Mouse (Mus musculus) c-Kit-positive CD71-positive TER-119-negative erythroid progenitor cells, embryonic 14.5 days (primary cell): Measurements from ENCODE around the gene Hyou1.
"Not testable (repeated sequence)": the region's sequence is repeated elsewhere in the genome, so short reads cannot be mapped to it uniquely, and the experiment has no call there.

Experiments used
- DNase-seq: peaks from one replicate; pipeline ENCODE4 v3.0.0-alpha.2; 2013; ENCODE audit warnings: low read depth

Gene Hyou1

DNA sequence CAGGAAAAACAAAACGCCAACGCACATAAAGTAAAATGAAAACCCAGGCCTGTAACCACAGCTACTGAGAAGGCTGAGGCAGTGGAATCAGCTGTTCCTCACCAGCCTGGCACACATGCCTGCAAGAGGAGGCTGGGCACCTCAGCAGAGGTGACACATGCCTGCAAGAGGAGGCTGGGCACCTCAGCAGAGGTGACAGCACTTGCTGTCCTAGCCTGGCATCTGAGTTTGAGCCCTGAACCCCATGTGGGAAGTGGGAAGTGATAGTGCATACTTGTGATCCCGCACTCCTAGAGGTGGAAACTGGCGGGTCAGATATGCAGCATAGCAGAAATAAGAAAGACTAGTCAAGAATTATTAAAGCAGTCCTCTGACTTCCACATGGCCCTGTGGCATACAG, 27.9 kb upstream of the Hyou1 start:
- DNase-seq, result no peak

DNA sequence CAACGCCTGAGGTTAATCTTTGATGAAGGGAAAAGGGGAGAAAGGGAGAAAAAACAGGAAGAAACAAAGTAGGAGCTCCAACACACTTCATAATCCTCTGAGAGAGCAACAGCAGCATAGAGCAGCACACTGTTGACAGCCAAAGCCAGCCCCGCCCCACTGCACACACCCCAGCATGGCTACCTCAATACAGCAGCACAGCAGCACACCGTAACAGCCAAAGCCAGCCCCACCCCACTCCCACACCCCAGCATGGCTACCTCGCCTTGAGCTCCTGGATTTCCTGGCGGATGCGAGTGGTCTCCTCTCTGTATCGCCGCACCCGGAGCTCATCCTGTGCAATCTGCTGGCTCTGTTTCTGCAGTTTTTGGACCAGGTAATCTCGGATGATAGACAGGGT, 27.0 kb upstream of the Hyou1 start:
- no peak for DNase-seq

DNA sequence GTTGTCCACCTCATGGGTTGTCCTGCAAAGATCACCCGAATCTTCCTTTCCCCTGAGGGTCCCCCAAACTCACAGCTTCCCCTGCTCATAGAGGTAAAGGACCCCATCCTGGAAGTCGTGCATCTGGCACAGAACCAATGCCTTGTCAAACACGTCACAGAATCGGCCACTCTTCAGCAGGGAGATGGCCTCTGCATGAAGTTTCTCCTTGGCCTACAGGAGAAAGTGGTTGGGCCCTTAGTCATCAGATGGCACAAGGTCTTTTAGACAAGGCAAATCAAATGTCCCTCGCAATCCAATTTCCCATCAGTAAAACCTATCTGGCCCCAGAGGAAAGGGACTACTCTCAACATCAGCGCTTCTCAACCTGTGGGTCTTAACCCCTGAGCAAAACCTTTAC, 26.1 kb upstream of the Hyou1 start:
- no peak for DNase-seq

DNA sequence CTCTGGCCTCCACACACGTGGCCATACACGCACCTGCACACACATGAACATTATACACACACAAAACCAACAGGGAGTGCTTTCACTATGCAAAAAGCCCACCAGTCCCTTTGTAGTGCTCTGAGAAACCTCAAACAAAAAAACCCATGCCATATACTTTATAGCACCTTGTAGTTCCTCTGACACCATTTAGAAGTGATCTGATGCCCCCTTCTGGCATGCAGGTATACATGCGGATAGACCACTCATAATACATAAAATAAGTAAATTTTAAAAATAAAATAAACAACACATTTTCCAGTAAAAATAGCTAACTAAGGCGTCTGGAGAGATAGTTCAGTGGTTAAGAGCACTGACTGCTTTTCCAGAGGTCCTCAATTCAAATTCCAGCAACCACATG, 22.1 kb upstream of the Hyou1 start:
- peak; percentile 56 for DNase-seq

- peak; percentile 96 for DNase-seq
Measured at GRCm38 (mm10) chr9:44361190-44361917, 17.9 kb upstream of the Hyou1 start, which contains the start of gene Vps11. Gene Vps11 (minus strand): TSS chr9:44361670.

GRCm38 (mm10) chr9:44361931-44362330, 17.4 kb upstream of the Hyou1 start:
- DNase-seq, result not testable (repeated sequence)

DNA sequence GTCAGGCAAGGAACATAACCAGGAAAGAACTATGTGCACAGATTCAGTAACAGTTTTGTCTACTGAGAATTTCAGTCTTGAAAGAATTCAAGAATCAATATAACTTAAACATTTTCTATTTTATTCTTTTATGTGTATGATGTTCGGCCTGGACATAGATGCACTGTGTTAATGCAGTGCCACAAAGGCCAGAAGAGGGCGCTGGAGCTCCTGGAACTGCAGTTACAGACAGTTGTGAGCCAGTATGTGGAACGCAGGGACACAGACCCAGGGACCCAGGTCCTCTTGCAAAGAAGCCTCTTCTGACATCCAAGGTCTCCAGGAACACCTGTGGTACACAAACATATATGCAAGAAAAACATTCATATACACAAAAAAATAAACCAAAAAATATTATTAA, 14.8 kb upstream of the Hyou1 start:
- DNase-seq, result peak; percentile 46

DNA sequence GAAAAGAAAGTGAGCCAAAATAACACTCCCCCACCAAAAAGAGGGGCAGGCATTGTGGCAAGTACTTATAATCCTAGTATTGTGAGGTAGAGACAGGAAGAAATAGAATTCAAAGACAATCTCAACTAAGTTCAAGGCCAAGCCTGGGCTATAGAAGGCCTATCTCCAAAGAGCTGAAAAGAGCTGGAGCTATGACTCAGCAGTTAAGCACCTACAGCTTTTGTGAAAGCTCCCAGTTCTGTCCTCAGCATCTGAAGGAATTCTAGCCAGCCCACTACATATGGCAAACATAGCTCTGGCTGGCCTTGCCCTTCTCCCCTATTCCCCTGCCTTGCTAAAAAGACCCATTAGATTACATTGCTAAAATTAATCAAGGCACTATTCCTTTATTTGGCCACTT, 5.9 kb upstream of the Hyou1 start:
- no peak for DNase-seq

DNA sequence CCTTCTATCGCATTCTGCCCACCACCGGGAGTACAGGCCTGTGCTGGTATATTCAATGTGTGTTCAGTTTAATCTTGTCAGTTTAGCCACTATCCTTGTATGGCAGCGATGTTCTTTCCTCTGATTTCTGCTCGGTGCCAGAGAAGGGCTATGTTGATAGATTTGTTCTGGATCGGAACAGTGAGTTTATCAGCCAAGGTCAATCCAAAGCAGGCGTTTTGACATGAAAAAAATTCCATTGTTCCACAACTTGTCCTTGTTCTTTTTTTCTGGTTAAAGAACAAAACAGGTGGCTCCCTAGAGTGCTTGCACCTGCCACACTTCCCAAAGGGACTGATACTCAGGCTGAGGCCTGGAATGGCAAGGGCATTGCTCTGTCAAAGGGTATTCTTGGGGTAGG, 3.1 kb upstream of the Hyou1 start:
- no peak for DNase-seq

- DNase-seq, result not testable (repeated sequence)
Measured at GRCm38 (mm10) chr9:44377335-44377734, 2.0 kb upstream of the Hyou1 start.

DNA sequence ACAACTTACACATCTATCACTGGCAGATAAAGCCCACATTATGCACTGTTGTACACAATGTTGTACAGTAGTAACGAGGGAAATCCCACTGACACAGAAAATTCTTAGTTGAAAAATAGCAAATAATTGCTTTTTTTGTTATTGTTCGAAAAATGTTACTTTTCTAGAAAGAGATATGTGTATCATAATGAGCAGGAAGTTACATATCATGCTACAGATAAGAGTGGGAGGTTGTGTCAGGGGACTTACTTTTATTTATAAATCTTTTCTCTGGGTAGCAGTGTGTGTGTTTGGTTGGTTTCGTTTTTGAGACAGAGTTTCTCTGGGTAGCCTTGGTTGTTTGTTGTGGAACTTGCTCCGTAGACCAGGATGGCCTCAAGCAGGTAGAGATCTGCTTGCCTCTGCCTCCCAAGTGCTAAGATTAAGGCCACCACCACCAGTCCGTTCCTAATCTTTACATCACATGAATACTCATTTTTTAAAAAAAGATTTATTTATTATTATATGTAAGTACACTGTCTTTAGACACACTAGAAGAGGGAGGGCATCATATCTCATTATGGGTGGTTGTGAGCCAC, 1.0 kb upstream of the Hyou1 start:
- DNase-seq, result no peak

- DNase-seq, result no peak
Measured at GRCm38 (mm10) chr9:44379862-44380261, 572 bp downstream of the Hyou1 start.

GRCm38 (mm10) chr9:44384596-44384995, 5.3 kb downstream of the Hyou1 start:
- no peak for DNase-seq

DNA sequence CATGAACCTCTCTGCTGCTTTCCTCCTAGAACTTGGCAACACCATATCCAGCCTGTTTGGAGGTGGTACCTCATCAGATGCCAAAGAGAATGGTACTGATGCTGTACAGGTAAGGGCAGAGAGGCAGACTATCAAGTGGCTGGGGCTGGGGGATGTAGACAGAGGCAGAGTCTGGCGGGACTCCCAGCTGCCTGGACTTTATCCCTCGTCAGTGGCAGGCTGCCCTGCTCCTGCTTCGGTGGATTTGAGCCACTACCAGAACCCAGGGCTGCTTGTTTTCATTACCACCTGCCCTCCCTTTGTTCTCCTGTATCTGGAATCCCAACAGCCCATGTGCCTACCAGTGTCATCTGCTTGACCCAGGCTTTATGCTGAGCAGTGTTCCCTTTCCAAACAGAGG, 7.9 kb downstream of the Hyou1 start:
- DNase-seq, result no peak

DNA sequence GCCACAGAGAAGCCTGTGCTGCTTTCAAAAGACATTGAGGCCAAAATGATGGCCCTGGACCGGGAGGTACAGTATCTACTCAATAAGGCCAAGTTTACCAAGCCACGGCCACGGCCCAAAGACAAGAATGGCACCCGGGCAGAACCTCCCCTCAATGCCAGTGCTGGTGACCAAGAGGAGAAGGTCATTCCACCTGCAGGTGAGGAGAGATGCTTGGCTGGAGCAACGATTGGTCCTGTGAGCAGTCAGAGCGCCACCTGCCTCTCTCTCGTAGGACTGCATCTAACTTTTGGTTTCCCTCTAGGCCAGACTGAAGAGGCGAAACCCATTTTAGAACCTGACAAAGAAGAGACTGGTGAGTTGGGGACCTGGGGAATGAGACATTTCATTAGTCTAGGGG, 10.0 kb downstream of the Hyou1 start:
- no peak for DNase-seq

DNA sequence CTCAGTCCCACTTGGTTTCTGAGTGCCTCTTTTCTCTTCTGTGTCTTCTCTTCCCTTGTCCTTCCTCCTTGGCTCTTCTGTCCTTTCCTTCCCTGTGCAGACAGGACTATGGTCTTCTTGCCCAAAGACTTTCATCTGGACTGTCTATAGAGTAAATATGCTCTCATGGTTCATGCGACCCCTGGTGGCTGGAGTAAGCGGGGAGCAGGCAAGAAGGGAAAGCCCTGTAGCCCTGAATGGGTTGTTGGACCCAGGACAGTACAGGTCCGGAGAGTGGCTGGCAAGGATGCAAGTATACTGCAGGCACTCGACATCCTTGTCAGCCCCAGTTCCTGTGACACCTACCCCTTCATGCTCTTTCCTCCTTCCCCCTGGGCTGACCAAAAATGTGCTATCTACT, 12.2 kb downstream of the Hyou1 start:
- no peak for DNase-seq

GRCm38 (mm10) chr9:44396684-44397411, 17.6 kb downstream of the Hyou1 start, which contains the start of gene Slc37a4:
Gene Slc37a4 (plus strand): TSS chr9:44396852.
- DNase-seq, result peak; percentile 97

DNA sequence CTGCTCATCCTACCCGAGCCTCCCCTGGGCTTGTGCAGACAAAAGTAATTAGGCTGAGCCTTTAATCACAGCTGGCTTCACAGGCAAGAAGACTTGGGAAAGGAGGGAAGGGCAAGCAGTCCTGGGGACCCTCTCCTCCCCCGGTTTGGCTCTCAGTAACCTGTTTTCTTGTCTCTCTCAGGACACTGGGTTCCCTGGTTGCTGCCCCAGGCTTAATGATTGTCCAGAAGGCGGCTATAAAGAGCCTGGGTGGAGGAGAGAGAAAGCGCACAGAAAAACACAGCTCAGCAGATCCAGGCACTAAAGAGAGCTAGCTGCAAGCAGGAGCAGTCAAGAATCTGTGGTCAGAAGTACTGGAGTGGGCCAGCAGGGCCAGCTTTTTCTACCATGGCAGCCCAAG, 18.8 kb downstream of the Hyou1 start:
- no peak for DNase-seq

GRCm38 (mm10) chr9:44398551-44398950, 19.3 kb downstream of the Hyou1 start:
- DNase-seq, result no peak

DNA sequence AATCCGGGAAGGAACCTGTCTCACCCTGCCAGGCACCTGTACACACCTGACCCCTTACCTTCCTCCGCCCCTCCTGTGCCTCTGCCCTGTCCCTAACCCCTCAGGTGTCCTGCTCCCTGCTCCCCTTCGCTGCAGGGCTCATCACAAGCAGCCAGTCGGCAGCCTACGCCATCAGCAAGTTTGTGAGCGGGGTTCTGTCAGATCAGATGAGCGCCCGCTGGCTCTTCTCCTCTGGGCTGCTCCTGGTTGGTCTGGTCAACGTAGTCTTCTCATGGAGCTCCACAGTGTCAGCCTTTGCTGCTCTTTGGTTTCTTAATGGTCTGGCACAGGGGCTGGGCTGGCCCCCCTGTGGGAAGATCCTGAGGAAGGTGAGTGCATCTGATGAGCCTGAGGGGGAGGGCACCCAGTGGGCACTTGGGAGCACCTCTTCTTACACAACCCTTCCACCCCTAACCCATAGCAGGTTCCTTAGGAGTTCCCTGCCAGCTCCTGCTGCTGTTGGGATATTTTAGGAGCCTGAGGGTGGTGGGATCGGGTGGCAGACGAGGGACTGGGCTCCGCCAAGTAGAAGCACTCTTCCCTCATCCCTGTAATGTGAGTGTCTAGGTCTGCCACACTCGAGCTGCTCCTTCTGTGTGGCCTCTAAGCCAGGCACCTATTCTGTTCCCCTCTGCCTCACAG, 20.0 kb downstream of the Hyou1 start:
- no peak for DNase-seq

- DNase-seq, result no peak
Measured at GRCm38 (mm10) chr9:44399795-44400114, 20.5 kb downstream of the Hyou1 start.

- DNase-seq, result no peak
Measured at GRCm38 (mm10) chr9:44401081-44401480, 21.8 kb downstream of the Hyou1 start.

DNA sequence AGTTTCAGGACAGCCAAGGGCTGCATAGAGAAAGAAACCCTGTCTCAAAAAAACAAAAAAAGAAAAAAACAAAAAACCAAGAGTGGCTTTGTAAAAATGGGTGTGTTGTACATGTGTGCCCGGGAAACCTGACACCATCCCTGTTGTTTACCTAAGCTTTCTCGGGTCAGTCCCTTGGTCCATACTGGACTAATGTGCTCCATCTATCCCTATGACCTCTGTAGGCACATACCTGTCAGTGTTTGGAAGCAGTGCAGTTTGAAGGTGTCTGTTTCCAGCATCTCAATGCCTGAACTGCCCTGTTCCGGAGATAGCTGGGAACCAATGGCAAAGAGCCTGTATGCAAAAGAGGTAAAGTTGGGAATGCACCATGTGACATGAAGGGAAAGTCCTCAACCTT, 25.7 kb downstream of the Hyou1 start:
- DNase-seq, result no peak
